Comparison of ENCODE assay signal across 8 mouse cellular contexts in genomic region chr3:85571276-85571675, GRCm38 (mm10). TPM values are rescaled to one million over a fixed set of nuclear protein-coding genes. Genes with fewer than 3 reads are reported as not detected.
DNase-seq lines count a peak whose midpoint lies in the region; ATAC-seq and TF ChIP-seq lines count a peak whose summit lies in the region.

No protein-coding gene starts in this region.

- no peak for ATAC-seq in forebrain, postnatal 0 days
- no peak for ATAC-seq in forebrain, embryonic 13.5 days
- no peak for ATAC-seq in kidney, postnatal 0 days (replicated peaks; ENCODE audit: low FRiP score, low read depth)
- no peak for ATAC-seq in liver, postnatal 0 days

- no peak overlapping the region for H3K4me2 ChIP-seq in forebrain, postnatal 0 days (ENCODE audit: low read depth)
- no peak overlapping the region for H3K4me2 ChIP-seq in forebrain, embryonic 13.5 days
- H3K4me2 ChIP-seq in kidney, postnatal 0 days (ENCODE audit: low read length) = no peak overlapping the region
- no peak overlapping the region for H3K4me2 ChIP-seq in liver, postnatal 0 days (ENCODE audit: low read depth, low read length)

- no peak overlapping the region for H3K4me3 ChIP-seq in forebrain, postnatal 0 days (ENCODE audit: low read depth, low read length)
- H3K4me3 ChIP-seq in forebrain, embryonic 13.5 days = no peak overlapping the region
- no peak overlapping the region for H3K4me3 ChIP-seq in embryonic facial prominence, embryonic 10.5 days
- H3K4me3 ChIP-seq in kidney, postnatal 0 days (replicated peaks; ENCODE audit: low read depth, low read length) = no peak overlapping the region
- H3K4me3 ChIP-seq in liver, postnatal 0 days (ENCODE audit: low read depth, low read length) = no peak overlapping the region

- H3K27me3 ChIP-seq in forebrain, postnatal 0 days (ENCODE audit: insufficient read depth, low read length) = no peaks in the 10 kb centered on the region
- H3K27me3 ChIP-seq in forebrain, embryonic 13.5 days = no peaks in the 10 kb centered on the region
- H3K27me3 ChIP-seq in embryonic facial prominence, embryonic 10.5 days (replicated peaks; ENCODE audit: low read depth, poor library complexity, severe bottlenecking) = no peaks in the 10 kb centered on the region
- no peaks in the 10 kb centered on the region for H3K27me3 ChIP-seq in kidney, postnatal 0 days (ENCODE audit: insufficient read depth, low read length)
- H3K27me3 ChIP-seq in liver, postnatal 0 days (ENCODE audit: insufficient read depth, low read length) = no peaks in the 10 kb centered on the region

- WGBS in forebrain, postnatal 0 days = 49% methylated on average over 2 of the region's 2 CpGs
- WGBS in forebrain, embryonic 13.5 days = 42% methylated on average over 2 of the region's 2 CpGs
- 65% methylated on average over 2 of the region's 2 CpGs for whole genome bisulfite sequencing in embryonic facial prominence, embryonic 10.5 days
- 64% methylated on average over 2 of the region's 2 CpGs for WGBS in kidney, postnatal 0 days
- WGBS in liver, postnatal 0 days (ENCODE audit: insufficient replicate concordance) = 48% methylated on average over 2 of the region's 2 CpGs

- TF ChIP-seq EP300 in liver, postnatal 0 days (IDR thresholded peaks at IDR 0.05; ENCODE audit: low read depth) = no peak

- DNase-seq in forebrain, postnatal 0 days = peak; percentile 75
- peak; percentile 35 for DNase-seq in 3134 (ENCODE audit: extremely low read depth, insufficient read length, low spot score)
- DNase-seq in adrenal gland, adult (ENCODE audit: inconsistent age in 2 of 2, low spot score in 1 of 2) = peak; percentile 55 to 90
- peak; percentile 54 for DNase-seq in embryonic facial prominence, embryonic 10.5 days (ENCODE audit: low spot score)
- peak; percentile 88 for DNase-seq in kidney, postnatal 0 days (ENCODE audit: low spot score)
- DNase-seq in liver, postnatal 0 days = peak; percentile 39
- DNase-seq in skeletal muscle tissue, adult 2 months (ENCODE audit: low read depth, low spot score) = peak; percentile 69

- H3K27ac ChIP-seq in forebrain, postnatal 0 days (ENCODE audit: low read depth, low read length) = no peak overlapping the region
- H3K27ac ChIP-seq in forebrain, embryonic 13.5 days = no peak overlapping the region
- H3K27ac ChIP-seq in embryonic facial prominence, embryonic 10.5 days (replicated peaks) = no peak overlapping the region
- no peak overlapping the region for H3K27ac ChIP-seq in kidney, postnatal 0 days
- no peak overlapping the region for H3K27ac ChIP-seq in liver, postnatal 0 days (ENCODE audit: low read depth)

- H3K36me3 ChIP-seq in forebrain, postnatal 0 days (ENCODE audit: insufficient read depth) = no peaks in the 10 kb centered on the region
- no peaks in the 10 kb centered on the region for H3K36me3 ChIP-seq in forebrain, embryonic 13.5 days (ENCODE audit: poor library complexity, severe bottlenecking)
- H3K36me3 ChIP-seq in embryonic facial prominence, embryonic 10.5 days (replicated peaks) = no peaks in the 10 kb centered on the region
- no peaks in the 10 kb centered on the region for H3K36me3 ChIP-seq in kidney, postnatal 0 days (ENCODE audit: insufficient read depth, low read length)
- no peaks in the 10 kb centered on the region for H3K36me3 ChIP-seq in liver, postnatal 0 days (replicated peaks; ENCODE audit: insufficient read depth, low read length)

- TF ChIP-seq CTCF in forebrain, postnatal 0 days (IDR thresholded peaks at IDR 0.05; ENCODE audit: low read depth) = peak; percentile 80
- peak; percentile 89 for TF ChIP-seq CTCF in kidney, postnatal 0 days (IDR thresholded peaks at IDR 0.05; ENCODE audit: low read depth)
- TF ChIP-seq CTCF in liver, postnatal 0 days (IDR thresholded peaks at IDR 0.05; ENCODE audit: low read depth) = peak; percentile 81

- H3K4me1 ChIP-seq in forebrain, postnatal 0 days (ENCODE audit: insufficient read depth) = peaks cover 4% of the 10 kb centered on the region; the same call in 1 of the 2 replicates
- peaks cover 4% of the 10 kb centered on the region; the same call in 1 of the 2 replicates for H3K4me1 ChIP-seq in forebrain, embryonic 13.5 days
- H3K4me1 ChIP-seq in embryonic facial prominence, embryonic 10.5 days = peaks cover 8% of the 10 kb centered on the region; the same call in 1 of the 2 replicates
- H3K4me1 ChIP-seq in kidney, postnatal 0 days (replicated peaks; ENCODE audit: insufficient read depth, low read length) = 0 out of 2 replicates have a peak, but pooled peaks cover 3% of the 10 kb centered on the region
- peaks cover 4% of the 10 kb centered on the region for H3K4me1 ChIP-seq in liver, postnatal 0 days (ENCODE audit: insufficient read depth)

- no peak overlapping the region for H3K9ac ChIP-seq in forebrain, postnatal 0 days
- H3K9ac ChIP-seq in forebrain, embryonic 13.5 days = no peak overlapping the region
- H3K9ac ChIP-seq in kidney, postnatal 0 days (ENCODE audit: low read depth, low read length) = no peak overlapping the region
- no peak overlapping the region for H3K9ac ChIP-seq in liver, postnatal 0 days (replicated peaks)

- H3K9me3 ChIP-seq in forebrain, postnatal 0 days (ENCODE audit: low read length) = no peaks in the 10 kb centered on the region
- H3K9me3 ChIP-seq in forebrain, embryonic 13.5 days (replicated peaks) = no peaks in the 10 kb centered on the region
- H3K9me3 ChIP-seq in embryonic facial prominence, embryonic 10.5 days = no peaks in the 10 kb centered on the region
- H3K9me3 ChIP-seq in kidney, postnatal 0 days (replicated peaks; ENCODE audit: low read length) = no peaks in the 10 kb centered on the region
- no peaks in the 10 kb centered on the region for H3K9me3 ChIP-seq in liver, postnatal 0 days (ENCODE audit: low read length)

RNA-seq across cellular contexts. Expression of gene Gatb, which starts 2.6 kb away (rescaled TPM):
- total RNA-seq in forebrain, postnatal 0 days (2014; rRNA removed) = 19.2 and 62.9 TPM in 2 replicates
- 21.1 and 23.0 TPM in 2 replicates for polyA plus RNA-seq in forebrain, postnatal 0 days (2015; fragmentation: Nextera tagmentation; extraction: Ambion mirVana)
- 20.4 and 23.0 TPM in 2 replicates for polyA plus RNA-seq in forebrain, embryonic 13.5 days (2015; fragmentation: Nextera tagmentation; extraction: Ambion mirVana)
- 26.8 and 28.3 TPM in 2 replicates for polyA plus RNA-seq in embryonic facial prominence, embryonic 10.5 days (2016; fragmentation: Nextera tagmentation; extraction: Ambion mirVana)
- 19.7 and 23.3 TPM in 2 replicates for polyA plus RNA-seq in kidney, postnatal 0 days (2015; fragmentation: Nextera tagmentation; extraction: Ambion mirVana)
- polyA plus RNA-seq in liver, postnatal 0 days (2015; fragmentation: Nextera tagmentation; extraction: Ambion mirVana) = 13.0 and 14.6 TPM in 2 replicates

Comparison
In these comparisons a context has a peak if more than half of its experiments do, and no peak if none do; other contexts are left out.
1. DNase-seq: peak in every context shown above with its lines; median percentile 88 in kidney, postnatal 0 days; 75 in forebrain, postnatal 0 days; 72 in adrenal gland, adult; 69 in skeletal muscle tissue, adult 2 months; 54 in embryonic facial prominence, embryonic 10.5 days; 39 in liver, postnatal 0 days; 35 in 3134.